Mouse (Mus musculus) embryonic fibroblast, embryonic 13.5 days (primary cell): ENCODE measurements around the gene Vwa8.

Experiments used
- CTCF ChIP-seq: IDR thresholded peaks from 2 replicates; pipeline ENCODE4 v1.5.1; 2011; ENCODE audit warnings: mild to moderate bottlenecking, control low read depth, low read length, moderate library complexity, borderline replicate concordance; ENCODE audit not compliant: insufficient read depth
- POLR2A ChIP-seq: IDR thresholded peaks from 2 replicates; pipeline ENCODE4 v1.6.1; 2011; ENCODE audit warnings: low read depth, mild to moderate bottlenecking, control low read depth, low read length, moderate library complexity

DNA sequence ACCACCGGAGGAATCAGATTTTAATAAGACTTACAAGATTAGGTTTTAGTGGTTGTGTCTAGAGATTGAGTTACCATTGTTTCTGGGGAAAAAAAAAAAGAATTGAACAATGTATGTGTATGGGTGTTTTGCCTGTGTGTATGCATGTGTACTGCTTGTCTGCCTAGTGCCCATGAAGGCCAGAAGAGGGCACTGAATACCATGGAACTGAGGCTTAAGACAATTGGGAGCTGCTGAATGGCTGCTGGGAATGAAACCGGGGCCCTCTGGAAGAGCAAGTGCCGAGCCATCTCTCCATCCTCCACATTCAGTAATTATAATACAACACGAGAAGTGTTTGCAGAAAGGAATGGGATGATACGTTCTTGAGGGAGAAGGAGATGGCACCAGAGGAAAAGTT is 12.3 kb downstream of the Vwa8 start:
- TF ChIP-seq POLR2A = no peak
- no peak for TF ChIP-seq CTCF
